Comparison of ENCODE assay signal across 8 mouse cellular contexts in the genomic region with DNA sequence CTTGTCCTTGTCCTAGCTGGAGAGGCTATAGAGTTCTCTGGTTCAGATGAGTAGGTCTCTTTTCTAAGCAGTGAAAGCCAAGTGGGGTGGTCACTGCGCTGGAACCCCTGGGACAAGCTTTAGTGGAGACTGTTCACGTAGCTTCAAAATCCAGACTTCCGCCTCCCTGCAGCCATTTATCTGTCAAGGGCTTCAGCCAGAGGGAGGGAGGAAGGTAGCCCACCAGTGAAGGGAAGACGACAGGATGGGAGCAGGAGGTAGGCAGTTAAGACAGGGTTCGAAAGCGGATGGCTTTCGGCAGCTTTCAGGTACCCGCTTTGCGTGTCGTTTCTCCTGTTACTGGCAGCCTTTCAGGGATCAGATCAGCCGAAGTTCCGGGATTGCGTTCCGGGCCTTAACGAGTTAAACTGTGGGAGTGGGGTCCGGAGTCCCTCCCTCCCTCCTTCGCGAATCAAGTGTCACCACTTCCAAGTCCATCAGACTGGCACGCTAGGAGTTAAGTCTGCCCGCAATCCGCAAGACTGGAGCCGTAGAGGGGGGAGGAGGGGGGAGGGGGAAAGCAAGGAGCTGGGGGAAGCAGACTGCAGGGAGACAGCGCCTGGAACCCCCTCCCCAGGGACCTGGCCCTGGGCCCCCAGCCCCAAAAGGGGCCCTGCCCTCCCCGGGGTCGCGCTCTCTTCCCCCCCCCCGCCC. TPM values are rescaled to one million over a fixed set of nuclear protein-coding genes. Genes with fewer than 3 reads are reported as not detected.
DNase-seq lines count a peak whose midpoint lies in the region; ATAC-seq lines count a peak whose summit lies in the region.

No protein-coding gene starts in this region.

- DNase-seq in 3134 (ENCODE audit: extremely low read depth, insufficient read length, low spot score), result peak; percentile 85
- DNase-seq in Muller cell, postnatal 12 days (ENCODE audit: inconsistent ontology term), result peak; percentile 89
- DNase-seq in embryonic facial prominence, embryonic 11.5 days (ENCODE audit: low spot score), result peak; percentile 97
- DNase-seq in hindbrain, embryonic 10.5 days (ENCODE audit: low spot score), result peak; percentile 93
- peak; percentile 77 to 80 for DNase-seq in layer of hippocampus, postnatal 14 days (ENCODE audit: low spot score in 2 of 2)
- peak; percentile 85 for DNase-seq in lung, postnatal 36 days
- peak; percentile 76 for DNase-seq in right cerebral cortex, postnatal 4 days
- DNase-seq in natural killer cell, adult 2 months (ENCODE audit: low spot score in 2 of 2), result no peak

- H3K9me3 ChIP-seq in embryonic facial prominence, embryonic 11.5 days (replicated peaks; ENCODE audit: control insufficient read depth, low read length), result no peaks in the 10 kb centered on the region
- H3K9me3 ChIP-seq in hindbrain, embryonic 10.5 days, result no peaks in the 10 kb centered on the region

- WGBS in embryonic facial prominence, embryonic 11.5 days, result under 1% methylated on average over 26 of the region's 27 CpGs
- WGBS in hindbrain, embryonic 10.5 days, result under 1% methylated on average over 23 of the region's 27 CpGs

- H3K36me3 ChIP-seq in embryonic facial prominence, embryonic 11.5 days (replicated peaks; ENCODE audit: control insufficient read depth, insufficient read depth, low read depth, low read length), result no peaks in the 10 kb centered on the region
- H3K36me3 ChIP-seq in hindbrain, embryonic 10.5 days, result no peaks in the 10 kb centered on the region

- H3K27me3 ChIP-seq in embryonic facial prominence, embryonic 11.5 days (ENCODE audit: control insufficient read depth, insufficient read depth, low read length), result no peaks in the 10 kb centered on the region
- peaks cover 23% of the 10 kb centered on the region; the same call in 1 of the 2 replicates for H3K27me3 ChIP-seq in hindbrain, embryonic 10.5 days (ENCODE audit: insufficient read depth, poor library complexity, severe bottlenecking)

- peak; percentile 31 for ATAC-seq in embryonic facial prominence, embryonic 11.5 days (replicated peaks; ENCODE audit: insufficient number of reproducible peaks, low FRiP score, low TSS enrichment, low read depth)

- H3K27ac ChIP-seq in embryonic facial prominence, embryonic 11.5 days (replicated peaks; ENCODE audit: low read depth, low read length), result peak overlapping the region; percentile 88
- peak overlapping the region; percentile 96 for H3K27ac ChIP-seq in hindbrain, embryonic 10.5 days

- H3K4me3 ChIP-seq in embryonic facial prominence, embryonic 11.5 days (ENCODE audit: low read depth, low read length), result peak overlapping the region; percentile 74
- peak overlapping the region; percentile 81 for H3K4me3 ChIP-seq in hindbrain, embryonic 10.5 days

- H3K4me1 ChIP-seq in embryonic facial prominence, embryonic 11.5 days (ENCODE audit: control insufficient read depth, insufficient read depth, low read length), result peaks cover 3% of the 10 kb centered on the region; the same call in 1 of the 2 replicates
- peaks cover 44% of the 10 kb centered on the region for H3K4me1 ChIP-seq in hindbrain, embryonic 10.5 days (replicated peaks)

- peak overlapping the region; percentile 67 for H3K4me2 ChIP-seq in embryonic facial prominence, embryonic 11.5 days (ENCODE audit: low read depth, low read length)

- peak overlapping the region; percentile 54 for H3K9ac ChIP-seq in embryonic facial prominence, embryonic 11.5 days (replicated peaks; ENCODE audit: low read length)

RNA-seq across cellular contexts. Expression of a gene that starts 4.2 kb away (rescaled TPM):
- polyA plus RNA-seq in embryonic facial prominence, embryonic 11.5 days (2014; fragmentation: Nextera tagmentation; extraction: Ambion mirVana), result 10.3 and 11.8 TPM in 2 replicates
- 4.6 and 7.3 TPM in 2 replicates for polyA plus RNA-seq in hindbrain, embryonic 10.5 days (2016; fragmentation: Nextera tagmentation; extraction: Ambion mirVana)
- total RNA-seq in layer of hippocampus, postnatal 14 days (2021), result 10 to 100 TPM; 76.1 to 76.3 TPM

RNA-seq across cellular contexts. Expression of a gene that starts 23.6 kb away (rescaled TPM):
- 0.59 and 1.3 TPM in 2 replicates for polyA plus RNA-seq in embryonic facial prominence, embryonic 11.5 days (2014; fragmentation: Nextera tagmentation; extraction: Ambion mirVana)
- polyA plus RNA-seq in hindbrain, embryonic 10.5 days (2016; fragmentation: Nextera tagmentation; extraction: Ambion mirVana), result 0.14 TPM in 1 of 2 replicates, not detected in the other
- total RNA-seq in layer of hippocampus, postnatal 14 days (2021), result not detected

RNA-seq across cellular contexts. Expression of a gene that starts 37.4 kb away (rescaled TPM):
- not detected in 2 replicates for polyA plus RNA-seq in embryonic facial prominence, embryonic 11.5 days (2014; fragmentation: Nextera tagmentation; extraction: Ambion mirVana)
- not detected in 2 replicates for polyA plus RNA-seq in hindbrain, embryonic 10.5 days (2016; fragmentation: Nextera tagmentation; extraction: Ambion mirVana)
- total RNA-seq in layer of hippocampus, postnatal 14 days (2021), result not detected

Comparison
In these comparisons a context has a peak if more than half of its experiments do, and no peak if none do; other contexts are left out.
1. DNase-seq: peak in 3134 (single experiment), Muller cell, postnatal 12 days (single experiment), embryonic facial prominence, embryonic 11.5 days (single experiment), hindbrain, embryonic 10.5 days (single experiment), layer of hippocampus, postnatal 14 days (2 of 2), lung, postnatal 36 days (single experiment) and right cerebral cortex, postnatal 4 days (single experiment); none in natural killer cell, adult 2 months (0 of 2).